Mouse (Mus musculus): ENCODE measurements around the gene Fstl5.

DNA sequence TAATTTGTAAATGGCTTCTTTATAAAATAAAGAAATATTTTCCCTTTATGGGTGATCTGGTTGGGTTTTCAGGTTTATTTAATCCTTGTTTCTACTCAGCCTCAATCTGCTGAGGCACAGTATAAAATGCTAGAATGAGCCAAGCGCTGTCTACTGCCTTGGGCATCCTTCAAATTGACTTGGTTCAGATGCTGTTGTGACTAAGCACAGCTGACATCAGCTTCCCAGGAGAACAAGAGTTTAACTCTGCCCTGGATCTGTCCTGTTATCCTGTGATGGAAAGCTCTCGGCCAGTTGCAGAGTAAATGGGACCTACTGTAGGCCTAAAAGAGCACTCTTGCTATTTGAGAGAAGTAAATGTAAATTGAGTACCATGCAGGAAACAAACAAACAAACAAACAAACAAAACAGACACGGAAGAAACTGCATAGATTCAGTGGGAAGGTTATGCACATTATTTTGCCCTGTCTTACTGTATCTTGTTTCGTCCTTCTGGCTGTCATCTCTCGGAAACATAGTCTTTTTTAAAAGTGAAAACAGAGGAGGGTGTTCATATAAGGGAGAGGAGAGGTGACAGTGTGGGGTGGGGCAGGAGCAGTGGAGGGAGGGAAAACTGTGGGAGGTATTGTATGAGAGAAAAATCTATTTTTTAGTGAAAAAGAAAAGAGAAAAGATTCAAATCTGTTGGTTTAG, 605.9 kb downstream of the Fstl5 start:
- TF ChIP-seq CTCF (IDR thresholded peaks at IDR 0.05; ENCODE audit: low read depth), result no peak
- no peak for TF ChIP-seq EP300 (optimal IDR thresholded peaks at IDR 0.05)
